Mouse (Mus musculus): ENCODE results near the gene Olfr552. TPM values are rescaled to one million over a fixed set of nuclear protein-coding genes. Genes with fewer than 3 reads are reported as not detected.

The Olfr552 gene
- polyA plus RNA-seq (2014; fragmentation: Illumina TruSeq; extraction: RNeasy Lipid Tissue Mini Kit (QIAGEN cat#74804); ENCODE audit: low read depth, low replicate concordance) = not detected

GRCm38 (mm10) chr7:102597378-102598031 lies at the start of gene Olfr552:
TSS of gene Olfr552 (plus strand) at chr7:102597770.

GRCm38 (mm10) chr7:102549570-102549969 lies 48.0 kb upstream of the Olfr552 start, which contains the start of gene Olfr549:
TSS of gene Olfr549 (plus strand) at chr7:102549870.

GRCm38 (mm10) chr7:102564999-102565997 lies 32.3 kb upstream of the Olfr552 start, which contains the start of gene Trim21:
TSS of gene Trim21 (minus strand) at chr7:102565486.

GRCm38 (mm10) chr7:102571142-102571541 lies 26.4 kb upstream of the Olfr552 start, which contains the start of gene Olfr550:
TSS of gene Olfr550 (plus strand) at chr7:102571442.

GRCm38 (mm10) chr7:102591786-102592185 lies 5.8 kb upstream of the Olfr552 start, which contains the start of gene Olfr551:
TSS of gene Olfr551 (minus strand) at chr7:102591886.

GRCm38 (mm10) chr7:102618118-102618517 lies 20.5 kb downstream of the Olfr552 start, which contains the start of gene Olfr553:
TSS of gene Olfr553 (minus strand) at chr7:102618218.

GRCm38 (mm10) chr7:102638132-102638531 lies 40.6 kb downstream of the Olfr552 start, which contains the start of gene Olfr554:
TSS of gene Olfr554 (plus strand) at chr7:102638432.

Other genes starting within 250 kb of the Olfr552 start
- 39.3 TPM for gene Rrm1, start 156.1 kb upstream of the Olfr552 start, polyA plus RNA-seq (2014; fragmentation: Illumina TruSeq; extraction: RNeasy Lipid Tissue Mini Kit (QIAGEN cat#74804); ENCODE audit: low read depth, low replicate concordance)
- gene Olfr543, start 116.1 kb upstream of the Olfr552 start, polyA plus RNA-seq (2014; fragmentation: Illumina TruSeq; extraction: RNeasy Lipid Tissue Mini Kit (QIAGEN cat#74804); ENCODE audit: low read depth, low replicate concordance) = not detected
- not detected for gene Olfr544, start 109.5 kb upstream of the Olfr552 start, polyA plus RNA-seq (2014; fragmentation: Illumina TruSeq; extraction: RNeasy Lipid Tissue Mini Kit (QIAGEN cat#74804); ENCODE audit: low read depth, low replicate concordance)
- not detected for gene Olfr545, start 98.2 kb upstream of the Olfr552 start, polyA plus RNA-seq (2014; fragmentation: Illumina TruSeq; extraction: RNeasy Lipid Tissue Mini Kit (QIAGEN cat#74804); ENCODE audit: low read depth, low replicate concordance)
- gene Olfr547, start 63.0 kb upstream of the Olfr552 start, polyA plus RNA-seq (2014; fragmentation: Illumina TruSeq; extraction: RNeasy Lipid Tissue Mini Kit (QIAGEN cat#74804); ENCODE audit: low read depth, low replicate concordance) = not detected
- not detected for gene Olfr548-ps1, start 56.9 kb upstream of the Olfr552 start, polyA plus RNA-seq (2014; fragmentation: Illumina TruSeq; extraction: RNeasy Lipid Tissue Mini Kit (QIAGEN cat#74804); ENCODE audit: low read depth, low replicate concordance)
- gene Olfr549, start 47.9 kb upstream of the Olfr552 start, polyA plus RNA-seq (2014; fragmentation: Illumina TruSeq; extraction: RNeasy Lipid Tissue Mini Kit (QIAGEN cat#74804); ENCODE audit: low read depth, low replicate concordance) = not detected
- 18.4 TPM for gene Trim21, start 32.3 kb upstream of the Olfr552 start, polyA plus RNA-seq (2014; fragmentation: Illumina TruSeq; extraction: RNeasy Lipid Tissue Mini Kit (QIAGEN cat#74804); ENCODE audit: low read depth, low replicate concordance)
- gene Olfr550, start 26.3 kb upstream of the Olfr552 start, polyA plus RNA-seq (2014; fragmentation: Illumina TruSeq; extraction: RNeasy Lipid Tissue Mini Kit (QIAGEN cat#74804); ENCODE audit: low read depth, low replicate concordance) = not detected
- gene Olfr551, start 5.9 kb upstream of the Olfr552 start, polyA plus RNA-seq (2014; fragmentation: Illumina TruSeq; extraction: RNeasy Lipid Tissue Mini Kit (QIAGEN cat#74804); ENCODE audit: low read depth, low replicate concordance) = not detected
- gene Olfr553, start 20.4 kb downstream of the Olfr552 start, polyA plus RNA-seq (2014; fragmentation: Illumina TruSeq; extraction: RNeasy Lipid Tissue Mini Kit (QIAGEN cat#74804); ENCODE audit: low read depth, low replicate concordance) = not detected
- gene Olfr554, start 40.7 kb downstream of the Olfr552 start, polyA plus RNA-seq (2014; fragmentation: Illumina TruSeq; extraction: RNeasy Lipid Tissue Mini Kit (QIAGEN cat#74804); ENCODE audit: low read depth, low replicate concordance) = not detected
- gene Olfr555, start 61.1 kb downstream of the Olfr552 start, polyA plus RNA-seq (2014; fragmentation: Illumina TruSeq; extraction: RNeasy Lipid Tissue Mini Kit (QIAGEN cat#74804); ENCODE audit: low read depth, low replicate concordance) = not detected
- gene Olfr556, start 67.1 kb downstream of the Olfr552 start, polyA plus RNA-seq (2014; fragmentation: Illumina TruSeq; extraction: RNeasy Lipid Tissue Mini Kit (QIAGEN cat#74804); ENCODE audit: low read depth, low replicate concordance) = not detected
- 12.6 TPM for gene Trim68, start 89.6 kb downstream of the Olfr552 start, polyA plus RNA-seq (2014; fragmentation: Illumina TruSeq; extraction: RNeasy Lipid Tissue Mini Kit (QIAGEN cat#74804); ENCODE audit: low read depth, low replicate concordance)
- not detected for gene Olfr557, start 98.1 kb downstream of the Olfr552 start, polyA plus RNA-seq (2014; fragmentation: Illumina TruSeq; extraction: RNeasy Lipid Tissue Mini Kit (QIAGEN cat#74804); ENCODE audit: low read depth, low replicate concordance)
- gene Olfr558, start 104.4 kb downstream of the Olfr552 start, polyA plus RNA-seq (2014; fragmentation: Illumina TruSeq; extraction: RNeasy Lipid Tissue Mini Kit (QIAGEN cat#74804); ENCODE audit: low read depth, low replicate concordance) = 5.8 TPM
- gene Olfr33, start 121.3 kb downstream of the Olfr552 start, polyA plus RNA-seq (2014; fragmentation: Illumina TruSeq; extraction: RNeasy Lipid Tissue Mini Kit (QIAGEN cat#74804); ENCODE audit: low read depth, low replicate concordance) = not detected
- not detected for gene Olfr559, start 129.7 kb downstream of the Olfr552 start, polyA plus RNA-seq (2014; fragmentation: Illumina TruSeq; extraction: RNeasy Lipid Tissue Mini Kit (QIAGEN cat#74804); ENCODE audit: low read depth, low replicate concordance)
- gene Olfr560, start 161.6 kb downstream of the Olfr552 start, polyA plus RNA-seq (2014; fragmentation: Illumina TruSeq; extraction: RNeasy Lipid Tissue Mini Kit (QIAGEN cat#74804); ENCODE audit: low read depth, low replicate concordance) = 2.3 TPM
- gene Olfr78, start 161.7 kb downstream of the Olfr552 start, polyA plus RNA-seq (2014; fragmentation: Illumina TruSeq; extraction: RNeasy Lipid Tissue Mini Kit (QIAGEN cat#74804); ENCODE audit: low read depth, low replicate concordance) = 25.4 TPM
- not detected for gene Olfr561, start 173.5 kb downstream of the Olfr552 start, polyA plus RNA-seq (2014; fragmentation: Illumina TruSeq; extraction: RNeasy Lipid Tissue Mini Kit (QIAGEN cat#74804); ENCODE audit: low read depth, low replicate concordance)
- not detected for gene Olfr564, start 205.7 kb downstream of the Olfr552 start, polyA plus RNA-seq (2014; fragmentation: Illumina TruSeq; extraction: RNeasy Lipid Tissue Mini Kit (QIAGEN cat#74804); ENCODE audit: low read depth, low replicate concordance)

Data from sigmoid colon, adult 10 weeks (tissue).